Mouse (Mus musculus): ENCODE measurements at regions not wholly inside any gene's neighbourhood (a gene's known extent, or its start where the extent isn't known, plus 50 kb on each side); places are given as distances from the start of the nearest gene placed in this dataset.
A peak's percentile ranks its signal among the peaks of the same experiment; 100 is the strongest.

DNA sequence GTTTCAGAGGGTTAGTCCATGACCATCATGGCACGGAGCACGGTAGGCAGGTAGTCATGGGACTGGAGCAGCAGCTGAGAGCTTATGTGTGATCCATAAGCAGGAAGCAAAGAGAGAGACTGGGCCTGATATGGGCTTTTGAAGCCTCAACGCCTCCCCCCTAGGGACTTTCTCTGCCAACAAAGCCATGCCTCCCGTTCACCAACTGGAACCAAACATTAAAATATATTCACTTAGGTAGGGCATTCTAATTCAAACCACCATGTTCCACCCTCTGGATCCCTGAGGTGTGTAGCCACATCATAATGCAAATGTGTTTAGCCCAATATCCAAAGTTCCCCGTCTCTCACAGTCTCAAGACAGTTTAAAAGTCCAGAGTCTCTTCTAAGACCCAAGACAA, 85.3 kb upstream of the Ltbp1 start:
- Histone ChIP-seq H3K4me3 (ENCODE audit: low read length) (no peak overlapping the region), H3K27ac (no peak overlapping the region), H3K36me3 (ENCODE audit: insufficient read depth, low read length) (no peaks in the 10 kb centered on the region), H3K4me1 (ENCODE audit: insufficient read depth, low read length) (no peaks in the 10 kb centered on the region), H3K4me2 (ENCODE audit: low read depth, low read length) (no peak overlapping the region), H3K9ac (replicated peaks; ENCODE audit: low read length) (no peak overlapping the region), H3K27me3 (ENCODE audit: insufficient read depth, low read length) (no peaks in the 10 kb centered on the region), H3K9me3 (ENCODE audit: low read length) (no peaks in the 10 kb centered on the region)
- no peak for ATAC-seq
- 78% methylated on average over 5 of the region's 5 CpGs for whole genome bisulfite sequencing
- DNase-seq (ENCODE audit: low spot score), result no peak
- no peak for TF ChIP-seq CTCF (IDR thresholded peaks at IDR 0.05; ENCODE audit: low read depth)

DNA sequence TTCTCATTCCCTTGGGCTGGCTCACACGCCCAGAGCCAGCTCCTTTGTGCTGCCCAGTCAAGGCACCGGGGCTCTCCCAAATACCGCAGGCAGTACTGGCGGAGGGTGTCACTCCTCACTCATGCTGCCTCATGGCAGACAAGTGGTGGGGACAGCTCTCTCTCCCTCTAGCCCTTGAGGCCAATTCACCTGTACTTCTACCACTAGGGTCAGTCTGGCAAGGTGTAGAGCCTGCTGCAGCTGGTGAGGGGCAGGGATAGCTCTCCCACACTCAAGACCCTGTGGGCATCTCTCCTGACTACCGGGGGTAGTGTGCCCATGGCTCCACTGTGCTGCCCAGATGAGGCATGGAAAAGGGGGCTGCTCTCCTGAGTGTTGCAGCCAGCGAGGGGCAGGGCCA, 84.0 kb upstream of the Ltbp1 start:
- DNase-seq (ENCODE audit: low spot score) (no peak), ATAC-seq (0 out of 2 replicates have a peak, but pooled peaks have one; percentile 24)
- no peaks in the 10 kb centered on the region for H3K4me1 ChIP-seq (ENCODE audit: insufficient read depth, low read length)
- no peak overlapping the region for H3K4me2 ChIP-seq (ENCODE audit: low read depth, low read length)
- 90% methylated on average over 6 of the region's 6 CpGs for WGBS
- no peaks in the 10 kb centered on the region for H3K9me3 ChIP-seq (ENCODE audit: low read length)
- H3K27me3 ChIP-seq (ENCODE audit: insufficient read depth, low read length), result no peaks in the 10 kb centered on the region
- no peak overlapping the region for H3K4me3 ChIP-seq (ENCODE audit: low read length)
- no peak for TF ChIP-seq CTCF (IDR thresholded peaks at IDR 0.05; ENCODE audit: low read depth)
- no peaks in the 10 kb centered on the region for H3K36me3 ChIP-seq (ENCODE audit: insufficient read depth, low read length)
- no peak overlapping the region for H3K9ac ChIP-seq (replicated peaks; ENCODE audit: low read length)
- H3K27ac ChIP-seq, result no peak overlapping the region

GRCm38 (mm10) chr17:74922016-74922415, 83.4 kb upstream of the Ltbp1 start:
- no peak for ATAC-seq

DNA sequence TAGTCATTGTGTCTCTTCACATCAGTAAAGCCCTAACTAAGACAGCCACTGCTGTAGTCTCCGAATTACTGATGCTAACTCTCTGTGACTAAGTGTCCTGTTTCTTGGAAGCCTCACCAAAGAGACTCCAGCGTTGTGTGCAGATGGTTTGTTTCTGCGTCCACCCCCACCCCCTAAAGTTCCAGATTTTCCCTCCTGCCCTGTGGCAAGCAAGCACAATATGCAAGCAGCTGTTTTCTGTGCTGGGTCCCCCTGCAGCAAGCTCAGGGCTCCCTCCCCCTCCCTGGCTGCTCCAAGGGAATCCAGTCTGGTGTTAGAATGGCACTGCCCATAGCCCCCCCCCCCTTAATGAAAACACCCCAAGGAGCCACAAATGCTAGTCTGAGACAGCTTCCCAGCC, 82.8 kb upstream of the Ltbp1 start:
- Histone ChIP-seq H3K27me3 (ENCODE audit: insufficient read depth, low read length) (no peaks in the 10 kb centered on the region), H3K27ac (no peak overlapping the region), H3K4me2 (ENCODE audit: low read depth, low read length) (no peak overlapping the region), H3K9me3 (ENCODE audit: low read length) (no peaks in the 10 kb centered on the region), H3K4me1 (ENCODE audit: insufficient read depth, low read length) (no peaks in the 10 kb centered on the region), H3K36me3 (ENCODE audit: insufficient read depth, low read length) (no peaks in the 10 kb centered on the region), H3K4me3 (ENCODE audit: low read length) (no peak overlapping the region), H3K9ac (replicated peaks; ENCODE audit: low read length) (no peak overlapping the region)
- ATAC-seq, result peak; percentile 53
- DNase-seq (ENCODE audit: low spot score), result peak; percentile 21
- TF ChIP-seq CTCF (IDR thresholded peaks at IDR 0.05; ENCODE audit: low read depth), result no peak
- 25% methylated on average over 3 of the region's 3 CpGs for WGBS

More at GRCm38 (mm10) chr17:74922016-74922415, 83.4 kb upstream of the Ltbp1 start:
- no peaks in the 10 kb centered on the region for H3K9me3 ChIP-seq (ENCODE audit: low read length)
- no peak for DNase-seq (ENCODE audit: low spot score)
- no peak overlapping the region for H3K4me3 ChIP-seq (ENCODE audit: low read length)
- H3K27me3 ChIP-seq (ENCODE audit: insufficient read depth, low read length), result no peaks in the 10 kb centered on the region
- no peak overlapping the region for H3K27ac ChIP-seq
- 85% methylated on average over 4 of the region's 4 CpGs for WGBS
- H3K9ac ChIP-seq (replicated peaks; ENCODE audit: low read length), result no peak overlapping the region
- H3K36me3 ChIP-seq (ENCODE audit: insufficient read depth, low read length), result no peaks in the 10 kb centered on the region
- TF ChIP-seq CTCF (IDR thresholded peaks at IDR 0.05; ENCODE audit: low read depth), result no peak
- H3K4me2 ChIP-seq (ENCODE audit: low read depth, low read length), result no peak overlapping the region
- H3K4me1 ChIP-seq (ENCODE audit: insufficient read depth, low read length), result no peaks in the 10 kb centered on the region

GRCm38 (mm10) chr17:74923101-74923500, 82.3 kb upstream of the Ltbp1 start:
- no peak overlapping the region for H3K27ac ChIP-seq
- H3K4me2 ChIP-seq (ENCODE audit: low read depth, low read length), result no peak overlapping the region
- no peak overlapping the region for H3K9ac ChIP-seq (replicated peaks; ENCODE audit: low read length)
- H3K4me3 ChIP-seq (ENCODE audit: low read length), result no peak overlapping the region
- DNase-seq (ENCODE audit: low spot score) (no peak), ATAC-seq (no peak)
- H3K36me3 ChIP-seq (ENCODE audit: insufficient read depth, low read length), result no peaks in the 10 kb centered on the region
- TF ChIP-seq CTCF (IDR thresholded peaks at IDR 0.05; ENCODE audit: low read depth), result no peak
- H3K27me3 ChIP-seq (ENCODE audit: insufficient read depth, low read length), result no peaks in the 10 kb centered on the region
- WGBS, result 79% methylated on average over 9 of the region's 9 CpGs
- H3K4me1 ChIP-seq (ENCODE audit: insufficient read depth, low read length), result no peaks in the 10 kb centered on the region
- H3K9me3 ChIP-seq (ENCODE audit: low read length), result no peaks in the 10 kb centered on the region

DNA sequence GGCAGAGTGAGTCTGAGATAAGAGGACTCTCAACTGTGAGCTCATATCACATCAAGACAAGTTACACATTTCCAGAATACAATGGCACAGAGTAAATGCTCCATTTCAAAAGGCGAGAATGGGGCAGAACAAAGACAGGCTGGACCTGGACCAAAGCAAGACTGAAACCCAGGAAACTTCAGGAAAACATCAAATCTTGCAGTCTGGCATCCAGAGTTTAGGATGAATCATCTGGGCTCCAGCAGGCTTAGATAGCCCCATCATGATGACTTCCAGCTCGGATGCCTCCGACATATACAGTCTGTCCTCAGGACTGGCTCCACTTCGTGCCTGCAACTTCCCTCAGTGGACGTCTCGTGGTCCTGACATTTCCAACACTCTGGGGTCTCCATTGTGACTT, 80.2 kb upstream of the Ltbp1 start:
- Histone ChIP-seq H3K27me3 (ENCODE audit: insufficient read depth, low read length) (no peaks in the 10 kb centered on the region), H3K36me3 (ENCODE audit: insufficient read depth, low read length) (no peaks in the 10 kb centered on the region), H3K4me1 (ENCODE audit: insufficient read depth, low read length) (no peaks in the 10 kb centered on the region), H3K4me3 (ENCODE audit: low read length) (no peak overlapping the region), H3K4me2 (ENCODE audit: low read depth, low read length) (no peak overlapping the region), H3K9ac (replicated peaks; ENCODE audit: low read length) (no peak overlapping the region), H3K27ac (no peak overlapping the region), H3K9me3 (ENCODE audit: low read length) (no peaks in the 10 kb centered on the region)
- 82% methylated on average over 6 of the region's 6 CpGs for WGBS
- ATAC-seq (no peak), DNase-seq (ENCODE audit: low spot score) (no peak)
- TF ChIP-seq CTCF (IDR thresholded peaks at IDR 0.05; ENCODE audit: low read depth), result no peak

- no peaks in the 10 kb centered on the region for H3K9me3 ChIP-seq (ENCODE audit: low read length)
- WGBS, result 46% methylated on average over 5 of the region's 5 CpGs
- no peak overlapping the region for H3K27ac ChIP-seq
- no peaks in the 10 kb centered on the region for H3K4me1 ChIP-seq (ENCODE audit: insufficient read depth, low read length)
- H3K9ac ChIP-seq (replicated peaks; ENCODE audit: low read length), result no peak overlapping the region
- ATAC-seq, result no peak
- DNase-seq (ENCODE audit: low spot score), result no peak
- no peaks in the 10 kb centered on the region for H3K27me3 ChIP-seq (ENCODE audit: insufficient read depth, low read length)
- TF ChIP-seq CTCF (IDR thresholded peaks at IDR 0.05; ENCODE audit: low read depth), result no peak
- no peak overlapping the region for H3K4me2 ChIP-seq (ENCODE audit: low read depth, low read length)
- H3K4me3 ChIP-seq (ENCODE audit: low read length), result no peak overlapping the region
- no peaks in the 10 kb centered on the region for H3K36me3 ChIP-seq (ENCODE audit: insufficient read depth, low read length)
Measured at GRCm38 (mm10) chr17:74927981-74928380, 77.4 kb upstream of the Ltbp1 start.

Data from hindbrain, postnatal 0 days (tissue).